Mouse (Mus musculus) heart, adult 2 months (tissue): ENCODE measurements at regions not wholly inside any gene's neighbourhood (a gene's known extent, or its start where the extent isn't known, plus 50 kb on each side); places are given as distances from the start of the nearest gene placed in this dataset.
"Not testable (repeated sequence)": the region's sequence is repeated elsewhere in the genome, so short reads cannot be mapped to it uniquely, and the experiment has no call there.

Experiments used
- DNase-seq, 2 experiments: peaks; one replicate each; pipeline ENCODE4 v3.0.0; 2021
- H3K27ac ChIP-seq: fragments of 200-600 bp; 2 replicates; pipeline ENCODE4 v1.8.1; 2022
- H3K27me3 ChIP-seq: fragments of 200-500 bp; 2 replicates; pipeline ENCODE4 v1.6.1; 2012; ENCODE audit warnings: mild to moderate bottlenecking, low read length, inconsistent platforms, mixed read lengths; ENCODE audit not compliant: control insufficient read depth, insufficient read depth
- H3K36me3 ChIP-seq: fragments of 200-500 bp; 2 replicates; pipeline ENCODE4 v1.6.1; 2012; ENCODE audit warnings: low read length, inconsistent platforms; ENCODE audit not compliant: control insufficient read depth, insufficient read depth
- H3K4me1 ChIP-seq: fragments of 200-500 bp; 2 replicates; pipeline ENCODE4 v1.6.1; 2011; ENCODE audit warnings: low read length; ENCODE audit not compliant: control insufficient read depth, insufficient read depth
- H3K4me3 ChIP-seq: fragments of 200-600 bp; 2 replicates; pipeline ENCODE4 v1.8.1; 2022
- H3K79me2 ChIP-seq: fragments of 200-500 bp; replicated peaks from 2 replicates; pipeline ENCODE4 v1.6.1; 2012; ENCODE audit warnings: mild to moderate bottlenecking, inconsistent platforms, low read length, moderate library complexity, mixed read lengths; ENCODE audit not compliant: control insufficient read depth, insufficient read depth
- H3K9ac ChIP-seq: fragments of 200-500 bp; 2 replicates; pipeline ENCODE4 v1.6.1; 2012; ENCODE audit warnings: low read depth, mild to moderate bottlenecking, control low read depth, inconsistent platforms, low read length, mixed read lengths
- CTCF ChIP-seq: fragments of 200-600 bp; IDR thresholded peaks from 2 replicates; pipeline ENCODE4 v1.8.1; 2022; ENCODE audit warnings: antibody characterized with exemption, mild to moderate bottlenecking, moderate library complexity
- EP300 ChIP-seq: fragments of 200-500 bp; IDR thresholded peaks from 2 replicates; pipeline ENCODE4 v1.6.1; 2011; ENCODE audit warnings: low read depth, low read length, control low read depth; ENCODE audit not compliant: insufficient read depth
- POLR2A ChIP-seq: fragments of 200-500 bp; IDR thresholded peaks from 2 replicates; pipeline ENCODE4 v1.6.1; 2011; ENCODE audit warnings: mild to moderate bottlenecking, low read depth, low read length, control low read depth; ENCODE audit not compliant: insufficient read depth
- WGBS: fragments of 180-500 bp; shearing (Covaris S2); methylation state at CpG from one replicate; pipeline ENCODE4 v1.1.7; 2018; 5-methylcytosine and 5-hydroxymethylcytosine counted together
- intact Hi-C: fragments of 180-260 bp; cut with DNase I; formaldehyde crosslinking; loops from one replicate; pipeline ENCODE4 v1.15.1; 2025

GRCm38 (mm10) chr6:3911284-3911683 lies 77.4 kb downstream of the Tfpi2 start:
- DNase-seq: no peak
- peak; percentile 77 for TF ChIP-seq CTCF
- TF ChIP-seq POLR2A: no peak
- intact Hi-C loops: loop anchor here (5.0 to 10.0 kb wide), 3 partner anchors 91 to 636 kb away; partner anchors contain the start of gene Gng11
- Histone ChIP-seq H3K79me2 (no peaks in the 10 kb centered on the region), H3K4me3 (no peak overlapping the region), H3K27me3 (no peaks in the 10 kb centered on the region), H3K4me1 (no peaks in the 10 kb centered on the region), H3K27ac (no peak overlapping the region), H3K36me3 (no peaks in the 10 kb centered on the region), H3K9ac (no peak overlapping the region)
- 38% methylated on average over 5 of the region's 5 CpGs for WGBS

GRCm38 (mm10) chr6:3904704-3905103 lies 84.0 kb downstream of the Tfpi2 start:
- no peak for DNase-seq
- H3K4me1 ChIP-seq: no peaks in the 10 kb centered on the region
- H3K27me3 ChIP-seq: no peaks in the 10 kb centered on the region
- no peak overlapping the region for H3K27ac ChIP-seq
- WGBS: 87% methylated on average over 10 of the region's 10 CpGs
- H3K36me3 ChIP-seq: no peaks in the 10 kb centered on the region
- H3K9ac ChIP-seq: no peak overlapping the region
- intact Hi-C loops: no loop called here
- TF ChIP-seq CTCF (no peak), POLR2A (no peak), EP300 (no peak)
- H3K4me3 ChIP-seq: no peak overlapping the region
- H3K79me2 ChIP-seq: no peaks in the 10 kb centered on the region

GRCm38 (mm10) chr6:3875816-3876215 lies 111.3 kb upstream of the Calcr start:
- H3K27me3 ChIP-seq: not testable (repeated sequence)

GRCm38 (mm10) chr6:3874826-3875225 lies 110.3 kb upstream of the Calcr start:
- H3K36me3 ChIP-seq, H3K27ac ChIP-seq, H3K4me3 ChIP-seq, H3K4me1 ChIP-seq, H3K27me3 ChIP-seq, DNase-seq, intact Hi-C loops, H3K79me2 ChIP-seq, H3K9ac ChIP-seq: not testable (repeated sequence)
- 44% methylated on average over 1 of the region's 1 CpGs for WGBS

More at GRCm38 (mm10) chr6:3875816-3876215, 111.3 kb upstream of the Calcr start:
- DNase-seq, H3K9ac ChIP-seq, H3K4me3 ChIP-seq, H3K27ac ChIP-seq, H3K4me1 ChIP-seq, intact Hi-C loops, H3K79me2 ChIP-seq, H3K36me3 ChIP-seq: not testable (repeated sequence)
- WGBS: 64% methylated on average over 2 of the region's 2 CpGs

- Histone ChIP-seq H3K27ac (no peak overlapping the region), H3K4me3 (no peak overlapping the region), H3K4me1 (no peaks in the 10 kb centered on the region), H3K27me3 (no peaks in the 10 kb centered on the region), H3K79me2 (no peaks in the 10 kb centered on the region), H3K9ac (no peak overlapping the region), H3K36me3 (no peaks in the 10 kb centered on the region)
- TF ChIP-seq CTCF (no peak), EP300 (no peak), POLR2A (no peak)
- intact Hi-C loops: no loop called here
- WGBS: 75% methylated on average over 5 of the region's 5 CpGs
- DNase-seq: no peak
Measured at GRCm38 (mm10) chr6:3861046-3861445, 96.5 kb upstream of the Calcr start.

- no peak overlapping the region for H3K27ac ChIP-seq
- no peak for DNase-seq
- WGBS: 63% methylated on average over 1 of the region's 1 CpGs
- H3K36me3 ChIP-seq: no peaks in the 10 kb centered on the region
- H3K27me3 ChIP-seq: no peaks in the 10 kb centered on the region
- TF ChIP-seq EP300 (no peak), POLR2A (no peak), CTCF (no peak)
- H3K9ac ChIP-seq: no peak overlapping the region
- H3K4me1 ChIP-seq: no peaks in the 10 kb centered on the region
- no peaks in the 10 kb centered on the region for H3K79me2 ChIP-seq
- no peak overlapping the region for H3K4me3 ChIP-seq
- intact Hi-C loops: no loop called here
Measured at GRCm38 (mm10) chr6:3860587-3860975, 96.1 kb upstream of the Calcr start.
